Mouse (Mus musculus) heart, postnatal 0 days (tissue): ENCODE results near the gene Olfr309. TPM values are rescaled to one million over a fixed set of nuclear protein-coding genes. Genes with fewer than 3 reads are reported as not detected.
"Not testable (repeated sequence)": the region's sequence is repeated elsewhere in the genome, so short reads cannot be mapped to it uniquely, and the experiment has no call there.

Experiments
- ATAC-seq: fragments of 200-750 bp; cut with Nextera tagmentation; 2 replicates; pipeline ENCODE4 v1.8.0; 2017; ENCODE audit warnings: low read depth, moderate number of reproducible peaks, moderate library complexity; ENCODE audit not compliant: insufficient read depth
- DNase-seq: peaks from one replicate; pipeline ENCODE4 v3.0.0-alpha.2; 2016; ENCODE audit warnings: low spot score
- H3K27ac ChIP-seq: fragments of 300-500 bp; sonication (generic); 2 replicates; pipeline ENCODE4 v1.5.1; 2014; ENCODE audit warnings: low read depth, mild to moderate bottlenecking
- H3K27me3 ChIP-seq: fragments of 300-500 bp; sonication (generic); 2 replicates; pipeline ENCODE4 v1.6.1; 2014; ENCODE audit warnings: low read length, mixed read lengths; ENCODE audit not compliant: control insufficient read depth, insufficient read depth
- H3K36me3 ChIP-seq: fragments of 300-500 bp; sonication (generic); replicated peaks from 2 replicates; pipeline ENCODE4 v1.6.1; 2014; ENCODE audit warnings: low read length, mixed read lengths; ENCODE audit not compliant: control insufficient read depth, insufficient read depth
- H3K4me1 ChIP-seq: fragments of 300-500 bp; sonication (generic); 2 replicates; pipeline ENCODE4 v1.6.1; 2014; ENCODE audit warnings: antibody characterized with exemption; ENCODE audit not compliant: control insufficient read depth, insufficient read depth
- H3K4me2 ChIP-seq: fragments of 300-500 bp; sonication (generic); 2 replicates; pipeline ENCODE4 v1.6.1; 2014; ENCODE audit warnings: low read depth, mild to moderate bottlenecking, low read length, moderate library complexity
- H3K4me3 ChIP-seq: fragments of 300-500 bp; sonication (generic); 2 replicates; pipeline ENCODE4 v1.5.1; 2014; ENCODE audit warnings: low read depth, low read length
- H3K9ac ChIP-seq: fragments of 300-500 bp; sonication (generic); replicated peaks from 2 replicates; pipeline ENCODE4 v1.6.1; 2014; ENCODE audit warnings: low read depth, low read length, mixed read lengths
- H3K9me3 ChIP-seq: fragments of 300-500 bp; sonication (generic); replicated peaks from 2 replicates; pipeline ENCODE4 v1.6.1; 2016; ENCODE audit warnings: low read length; ENCODE audit not compliant: control insufficient read depth
- CTCF ChIP-seq: IDR thresholded peaks from 2 replicates; pipeline ENCODE4 v1.5.1; 2016; ENCODE audit warnings: antibody characterized with exemption, control low read depth, low read depth
- EP300 ChIP-seq: IDR thresholded peaks from 2 replicates; pipeline ENCODE4 v1.6.1; 2016; ENCODE audit warnings: antibody characterized with exemption, low read depth
- WGBS: fragments of 180-500 bp; shearing (Covaris S2); extraction: QIAGEN DNeasy Blood & Tissue Kit; methylation state at CpG from one replicate; pipeline ENCODE4 v1.1.7; 2014; 5-methylcytosine and 5-hydroxymethylcytosine counted together
- polyA plus RNA-seq: library from polyadenylated mRNA; unstranded; fragments of >200 nt; fragmentation: Nextera tagmentation; extraction: Ambion mirVana; gene quantifications from 2 replicates; pipeline ENCODE4 v1.2.1, GENCODE M21; 2015
- total RNA-seq: library from RNA; depleted of rRNA; stranded (reverse); fragments of >200 nt; gene quantifications from 2 replicates; pipeline ENCODE4 v1.2.3, GENCODE M21; 2014; ENCODE audit warnings: low replicate concordance; rRNA removed

Olfr309 gene
- total RNA-seq, result not detected in 2 replicates
- polyA plus RNA-seq, result not detected in 2 replicates

DNA sequence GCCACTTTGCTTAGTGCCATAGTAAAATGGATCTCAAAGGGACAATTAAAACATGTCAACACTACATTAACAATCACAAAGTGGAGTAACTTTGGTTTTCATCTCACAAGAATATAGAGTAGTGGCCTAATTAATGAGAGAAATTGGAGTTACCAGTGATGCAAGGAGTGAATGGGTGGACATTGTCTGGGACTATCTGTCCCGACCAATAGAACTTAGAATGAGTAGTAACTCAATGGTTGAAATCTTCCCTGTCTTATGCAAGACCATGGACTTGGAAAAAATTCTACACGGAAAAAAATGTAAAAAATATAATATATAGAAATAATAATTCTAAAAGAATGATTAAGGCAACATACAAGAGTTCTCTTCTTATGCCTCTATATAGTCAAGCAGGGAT lies at the start of gene Olfr309:
TSS of gene Olfr309 (minus strand) at position 101 of the 400 bp plus-strand sequence.
- no peak within 1 kb of the TSS for H3K27ac ChIP-seq
- 45% methylated on average over 2 of the region's 2 CpGs for WGBS
- H3K9ac ChIP-seq, result no peak within 1 kb of the TSS
- H3K4me3 ChIP-seq, result no peak within 1 kb of the TSS
- H3K36me3 ChIP-seq, result no peaks in the 10 kb centered on the region
- H3K27me3 ChIP-seq, result no peaks in the 10 kb centered on the region
- TF ChIP-seq CTCF (no peak), EP300 (no peak)
- H3K4me1 ChIP-seq, result no peaks in the 10 kb centered on the region
- H3K4me2 ChIP-seq, result no peak within 1 kb of the TSS
- DNase-seq (no peak), ATAC-seq (no peak)
- no peaks in the 10 kb centered on the region for H3K9me3 ChIP-seq

DNA sequence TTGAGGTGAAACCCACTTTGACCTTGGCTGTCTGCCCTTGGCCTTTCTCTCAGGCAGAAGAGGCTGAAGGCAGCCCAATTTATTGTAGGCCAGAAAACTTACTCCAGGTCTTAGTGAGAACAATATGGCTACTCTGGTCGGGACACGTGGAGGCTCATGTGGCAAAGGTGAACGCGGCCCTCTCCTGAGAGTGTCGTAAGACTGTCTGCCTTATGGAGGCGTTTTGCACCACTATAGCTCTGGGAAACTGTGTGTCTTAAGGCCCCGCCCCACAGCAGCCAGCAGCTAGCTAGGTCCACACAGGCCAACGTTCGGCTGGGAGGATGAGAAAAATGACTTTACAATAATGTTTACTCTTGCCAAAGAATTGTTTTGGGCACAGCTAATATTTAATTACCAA lies 32.8 kb upstream of the Olfr309 start:
- not testable (repeated sequence) for H3K27ac ChIP-seq, DNase-seq, H3K4me1 ChIP-seq, H3K27me3 ChIP-seq, H3K9me3 ChIP-seq, H3K9ac ChIP-seq, H3K4me2 ChIP-seq, H3K4me3 ChIP-seq, ATAC-seq, H3K36me3 ChIP-seq
- 81% methylated on average over 9 of the region's 9 CpGs for WGBS

DNA sequence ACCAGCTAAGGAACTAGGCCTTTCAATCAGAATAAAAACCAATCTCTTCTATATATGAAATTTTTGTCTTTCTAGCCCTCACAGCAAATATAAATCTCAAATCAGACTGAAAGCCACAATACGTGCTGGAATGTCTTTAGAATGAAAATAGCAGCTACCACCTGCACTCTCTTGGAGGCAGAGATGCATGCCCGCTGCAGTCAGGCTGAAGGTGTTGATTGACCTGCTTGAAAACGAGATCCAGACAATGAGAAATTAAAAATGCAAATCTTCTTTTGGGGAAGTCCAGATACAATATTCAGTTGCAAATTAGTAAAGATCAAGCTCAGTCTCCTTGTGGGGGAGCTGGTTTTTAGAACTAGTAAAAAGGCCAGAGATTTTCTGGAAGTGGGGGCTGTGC lies 30.7 kb upstream of the Olfr309 start:
- DNase-seq, result no peak
- no peaks in the 10 kb centered on the region for H3K9me3 ChIP-seq
- no peaks in the 10 kb centered on the region for H3K36me3 ChIP-seq
- no peak for TF ChIP-seq CTCF
- TF ChIP-seq EP300, result no peak
- no peak overlapping the region for H3K4me2 ChIP-seq
- H3K27ac ChIP-seq, result no peak overlapping the region
- H3K4me1 ChIP-seq, result no peaks in the 10 kb centered on the region
- ATAC-seq, result no peak
- no peak overlapping the region for H3K4me3 ChIP-seq
- 50% methylated on average over 3 of the region's 3 CpGs for WGBS
- no peak overlapping the region for H3K9ac ChIP-seq
- no peaks in the 10 kb centered on the region for H3K27me3 ChIP-seq

DNA sequence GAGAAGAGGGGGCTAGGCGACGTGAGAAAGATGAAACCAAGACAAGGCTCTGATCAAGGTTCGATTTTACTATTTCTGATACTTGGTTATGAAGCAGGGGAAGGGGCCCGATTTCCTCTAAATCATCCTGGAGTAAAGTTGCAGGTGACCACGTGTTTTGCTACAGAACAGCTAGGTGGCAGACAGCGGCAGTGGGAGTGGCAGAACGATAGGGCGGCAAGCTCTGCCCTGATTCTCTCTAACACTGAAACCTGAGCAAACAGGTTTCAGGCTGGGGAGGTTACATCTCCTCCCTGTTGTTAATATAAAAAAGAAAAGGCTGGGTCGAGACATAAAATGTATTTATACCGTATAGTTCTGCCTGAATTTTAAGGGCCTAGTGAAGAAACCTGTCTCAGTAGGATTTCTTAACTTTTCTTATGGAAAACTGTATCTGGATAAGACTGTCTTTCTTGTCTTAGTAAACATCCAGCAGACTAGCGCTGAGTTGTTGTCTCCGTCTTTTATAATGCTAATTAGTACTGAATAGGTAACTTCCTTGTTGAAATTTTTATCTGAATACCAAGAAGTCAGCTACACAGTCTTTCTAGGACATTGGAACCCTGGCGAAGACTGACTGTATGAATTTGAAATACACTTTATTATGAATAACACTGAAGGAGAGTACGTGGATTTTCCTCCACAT lies 29.5 kb upstream of the Olfr309 start:
- Histone ChIP-seq H3K4me1 (no peaks in the 10 kb centered on the region), H3K9me3 (no peaks in the 10 kb centered on the region), H3K9ac (no peak overlapping the region), H3K36me3 (no peaks in the 10 kb centered on the region), H3K4me3 (no peak overlapping the region), H3K4me2 (no peak overlapping the region), H3K27me3 (no peaks in the 10 kb centered on the region), H3K27ac (no peak overlapping the region)
- ATAC-seq (no peak), DNase-seq (no peak)
- 61% methylated on average over 14 of the region's 14 CpGs for WGBS
- no peak for TF ChIP-seq EP300
- no peak for TF ChIP-seq CTCF

DNA sequence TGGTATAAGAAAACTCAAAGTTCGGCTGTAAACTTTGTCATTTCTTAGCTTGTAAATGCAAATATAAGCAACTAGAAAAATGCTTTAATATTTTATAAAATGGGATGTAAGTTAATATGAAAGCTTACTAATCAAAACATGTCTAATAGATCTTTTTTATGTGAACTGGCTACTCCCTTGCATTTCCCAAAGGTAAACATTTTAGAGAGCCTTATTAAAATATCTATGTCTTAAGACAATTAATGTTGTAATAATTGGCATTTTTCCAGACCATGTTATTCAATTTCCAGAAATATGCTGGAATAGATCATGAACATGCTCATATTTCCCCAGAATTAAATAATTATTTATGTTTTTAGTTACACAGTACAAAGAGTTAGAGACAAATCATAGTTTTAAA lies 24.0 kb upstream of the Olfr309 start, which contains the start of gene Olfr307:
TSS of gene Olfr307 (minus strand) at position 101 of the 400 bp plus-strand sequence.
- H3K27me3 ChIP-seq, result no peaks in the 10 kb centered on the region
- H3K4me2 ChIP-seq, result no peak within 1 kb of the TSS
- WGBS, result 56% methylated on average over 1 of the region's 1 CpGs
- H3K27ac ChIP-seq, result no peak within 1 kb of the TSS
- no peaks in the 10 kb centered on the region for H3K36me3 ChIP-seq
- no peak for DNase-seq
- H3K4me1 ChIP-seq, result no peaks in the 10 kb centered on the region
- no peak for TF ChIP-seq CTCF
- no peak for TF ChIP-seq EP300
- no peak within 1 kb of the TSS for H3K9ac ChIP-seq
- no peak for ATAC-seq
- no peak within 1 kb of the TSS for H3K4me3 ChIP-seq
- no peaks in the 10 kb centered on the region for H3K9me3 ChIP-seq

DNA sequence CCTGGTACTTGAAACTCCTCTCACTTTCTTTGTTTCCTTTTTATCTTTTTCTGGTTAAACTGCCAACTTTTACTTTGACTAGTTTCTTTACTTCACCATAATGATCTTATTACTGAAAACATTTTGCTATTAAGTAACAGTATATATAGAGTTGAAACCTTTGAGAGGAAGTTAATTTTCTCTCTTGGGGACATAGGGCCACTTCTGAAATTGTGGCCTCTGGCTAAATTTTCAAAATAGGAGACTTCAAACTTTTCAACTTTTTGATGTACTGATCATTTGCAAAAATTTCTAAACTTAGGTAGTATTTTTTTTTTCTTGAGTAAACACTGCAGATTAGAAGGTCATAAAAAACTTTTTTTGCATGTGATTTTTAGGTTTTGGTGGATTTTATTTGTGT lies 12.0 kb upstream of the Olfr309 start, which contains the start of gene Olfr308:
TSS of gene Olfr308 (minus strand) at position 101 of the 400 bp plus-strand sequence.
- no peaks in the 10 kb centered on the region for H3K4me1 ChIP-seq
- no peak within 1 kb of the TSS for H3K9ac ChIP-seq
- H3K9me3 ChIP-seq, result no peaks in the 10 kb centered on the region
- DNase-seq (no peak), ATAC-seq (no peak)
- H3K4me2 ChIP-seq, result no peak within 1 kb of the TSS
- no peaks in the 10 kb centered on the region for H3K27me3 ChIP-seq
- H3K36me3 ChIP-seq, result no peaks in the 10 kb centered on the region
- no peak within 1 kb of the TSS for H3K4me3 ChIP-seq
- H3K27ac ChIP-seq, result no peak within 1 kb of the TSS
- no peak for TF ChIP-seq CTCF
- TF ChIP-seq EP300, result no peak
